Mouse (Mus musculus) lung, adult 18-20 months (tissue): ENCODE measurements around the gene Chmp4b.

Experiments
- DNase-seq, 2 experiments: peaks; one replicate each; pipeline ENCODE4 v3.0.0; 2022; ENCODE audit warnings: mixed read lengths in 2 of 2

Chmp4b gene

DNA sequence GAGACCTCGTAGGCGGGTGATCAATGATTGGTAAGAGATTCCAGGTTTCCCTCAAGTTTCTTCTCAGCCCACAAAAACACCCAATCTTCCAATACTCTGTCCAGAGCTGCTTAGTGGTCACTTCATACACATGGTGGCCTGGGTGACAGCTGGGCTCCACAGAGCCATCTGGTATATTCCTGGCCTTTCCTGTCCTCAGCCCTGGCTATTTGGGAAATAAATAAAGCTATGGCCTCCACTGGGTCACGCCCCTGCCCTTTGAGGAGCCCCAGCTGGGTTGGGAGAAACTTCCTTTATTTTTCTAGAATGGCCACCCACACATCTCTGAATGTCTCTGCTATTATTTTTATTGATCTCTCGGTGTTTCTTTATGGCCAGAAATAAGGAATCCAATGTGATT is 72.0 kb downstream of the Chmp4b start:
- no peak for DNase-seq

DNA sequence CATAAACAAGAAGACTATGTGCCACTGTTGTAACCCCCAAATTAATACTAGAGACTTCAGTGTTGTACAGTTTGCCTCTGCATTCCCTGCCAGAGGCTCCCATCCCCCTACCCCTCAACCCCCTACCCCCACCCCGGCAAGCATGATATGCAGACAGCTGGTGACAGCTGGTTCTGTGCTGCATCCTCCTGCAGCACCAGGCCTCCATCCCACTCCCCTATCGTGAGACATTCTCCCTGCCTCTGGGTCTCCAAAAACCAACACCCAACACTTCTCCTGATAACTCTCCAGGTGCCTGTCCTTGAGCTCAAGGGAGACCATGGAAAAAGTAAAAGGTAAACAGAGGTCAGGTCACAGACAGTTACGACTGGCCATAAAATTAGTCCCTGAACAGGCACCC is 78.2 kb downstream of the Chmp4b start:
- no peak for DNase-seq

GRCm38 (mm10) chr2:154730841-154731240 is 79.3 kb downstream of the Chmp4b start:
- DNase-seq: peak; percentile 9 to 24

DNA sequence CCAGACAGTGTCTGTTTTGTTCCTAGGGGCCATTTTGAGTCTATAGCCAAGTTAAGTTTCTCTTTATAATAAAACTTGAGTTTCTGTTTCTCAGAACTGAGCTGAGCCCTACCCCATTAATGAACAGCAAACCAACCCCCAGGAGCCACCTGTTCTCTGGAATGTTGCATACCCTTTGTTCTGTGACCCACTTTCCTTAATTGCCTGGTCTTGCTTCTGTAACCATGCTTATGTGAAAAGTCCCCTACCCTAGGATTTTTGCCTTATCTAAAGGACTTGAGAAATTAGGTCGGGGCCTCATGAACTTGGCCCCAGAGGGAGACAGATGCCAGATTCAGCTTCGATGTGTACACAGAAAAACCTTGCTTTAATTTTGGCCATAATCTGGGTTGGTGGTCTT is 80.4 kb downstream of the Chmp4b start:
- no peak for DNase-seq

DNA sequence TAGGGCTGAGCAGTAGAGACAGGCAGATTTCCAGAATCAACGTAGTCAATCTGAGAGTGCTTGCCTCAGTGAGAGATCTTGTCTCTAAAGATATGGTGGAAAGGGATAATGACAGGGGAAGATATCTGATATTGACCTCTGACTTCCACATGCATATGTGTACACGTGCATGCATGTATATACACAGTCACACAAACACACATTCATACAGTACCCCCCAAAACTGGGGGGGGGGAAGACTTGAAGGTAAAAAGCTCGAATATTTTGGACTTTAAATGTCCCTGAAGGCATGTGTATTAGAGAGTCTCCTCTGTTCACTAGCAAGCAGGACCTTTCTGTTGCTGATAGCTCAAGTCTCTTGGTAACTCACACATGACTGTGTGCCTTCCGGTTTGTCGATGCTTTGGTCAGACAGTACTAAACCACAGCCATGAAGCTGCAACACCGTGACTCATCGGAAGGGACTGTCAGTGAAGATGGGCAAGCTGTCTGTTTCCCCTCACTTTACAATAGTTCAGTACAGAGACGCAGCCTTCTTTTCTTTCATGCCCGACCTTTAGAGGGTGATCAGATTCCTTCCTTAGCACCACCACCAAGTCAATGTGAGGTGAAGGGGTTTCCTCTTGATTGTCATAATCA is 81.1 kb downstream of the Chmp4b start:
- DNase-seq: peak; percentile 8 to 29

GRCm38 (mm10) chr2:154734977-154735376 is 83.5 kb downstream of the Chmp4b start:
- DNase-seq: no peak

- DNase-seq: no peak
Observed at GRCm38 (mm10) chr2:154735416-154735815, 83.9 kb downstream of the Chmp4b start.

DNA sequence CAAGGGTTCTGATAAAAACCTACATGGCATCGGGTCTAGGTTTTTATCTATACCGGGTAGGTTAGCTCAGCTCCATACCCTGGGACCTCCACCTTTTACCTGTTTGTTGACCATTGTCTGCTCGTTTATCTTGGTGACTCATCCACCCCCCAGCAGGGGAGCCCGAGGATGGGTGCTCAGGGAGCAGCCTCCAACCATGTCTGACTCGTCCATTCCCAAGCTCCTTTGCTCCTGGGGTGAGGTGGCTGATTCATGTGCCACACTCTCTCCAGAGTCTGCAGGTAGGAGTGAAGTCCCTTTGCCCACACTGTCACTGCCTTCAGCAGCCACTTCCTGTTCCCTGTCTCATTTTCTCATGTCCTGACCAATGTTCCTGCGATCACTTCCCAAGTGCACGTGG is 84.5 kb downstream of the Chmp4b start:
- no peak for DNase-seq

GRCm38 (mm10) chr2:154738621-154739020 is 87.1 kb downstream of the Chmp4b start:
- DNase-seq: no peak

DNA sequence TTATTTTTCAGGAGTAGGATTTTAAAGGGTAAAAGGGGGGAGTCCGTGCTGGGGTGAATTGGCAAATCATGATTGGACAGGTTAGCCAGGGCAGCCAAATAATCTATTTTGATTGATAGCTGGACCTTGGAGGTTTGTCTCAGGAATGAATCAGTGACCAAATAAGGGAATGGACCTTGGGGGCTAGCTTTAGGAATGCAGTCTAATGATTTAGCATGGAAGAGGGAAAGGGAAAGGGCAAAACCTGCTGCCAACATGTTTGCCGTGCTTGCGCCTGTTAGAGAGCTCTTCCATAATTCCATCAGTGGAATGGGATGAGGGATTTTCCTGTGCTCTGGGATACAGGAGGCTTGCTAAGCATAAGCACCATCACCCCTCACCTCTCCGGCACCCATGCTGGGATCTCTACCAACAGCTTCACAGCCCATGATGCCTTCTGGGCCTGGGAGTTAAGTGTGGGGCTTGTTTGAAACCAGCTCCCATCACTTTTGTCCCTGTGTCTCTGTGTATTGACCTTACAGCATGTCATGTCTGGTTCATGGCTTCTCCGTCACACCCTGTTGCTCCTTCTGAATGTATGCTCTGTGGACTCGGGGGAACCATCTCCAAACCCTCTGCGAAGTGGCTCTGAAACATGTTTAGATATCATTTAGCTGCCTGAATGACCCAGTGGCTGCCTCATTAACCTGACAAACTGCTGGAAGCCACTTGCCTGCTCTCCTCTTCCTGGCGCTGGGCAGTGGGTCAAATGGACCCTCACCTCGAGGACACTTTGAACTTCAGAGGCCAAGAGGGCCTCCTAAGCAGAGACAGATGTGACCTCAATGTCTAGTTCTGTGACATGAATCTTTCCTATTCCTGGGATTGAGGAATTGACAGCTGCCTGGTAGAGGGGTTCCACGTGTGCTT is 91.7 kb downstream of the Chmp4b start:
- no peak for DNase-seq

DNA sequence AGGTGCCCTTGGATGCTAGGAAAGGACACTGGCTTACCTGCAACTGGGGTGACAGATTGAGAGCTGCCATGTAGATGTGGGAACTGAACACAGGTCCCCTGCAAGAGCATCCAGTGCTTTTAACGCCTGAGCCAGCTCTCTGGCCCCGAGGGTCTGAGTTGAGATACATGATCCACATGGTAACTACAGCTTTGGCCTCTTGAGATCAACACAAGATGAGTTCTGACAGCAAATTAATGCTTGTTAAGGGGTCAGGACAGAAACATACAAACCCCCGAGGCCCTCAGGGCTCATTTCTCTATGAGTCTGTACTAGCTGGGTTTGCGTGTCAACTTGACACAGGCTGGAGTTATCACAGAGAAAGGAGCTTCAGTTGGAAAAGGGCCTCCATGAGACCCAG is 92.4 kb downstream of the Chmp4b start:
- no peak for DNase-seq
